Mouse (Mus musculus) right cerebral cortex, postnatal 14 days (tissue): Measurements from ENCODE around the gene Fars2.
A peak's percentile ranks its signal among the peaks of the same experiment; 100 is the strongest.

Source experiments
- DNase-seq: peaks from one replicate; pipeline ENCODE4 v3.0.0; 2022

Gene Fars2

GRCm38 (mm10) chr13:36722309-36722708 is 605.1 kb downstream of the Fars2 start:
- no peak for DNase-seq

GRCm38 (mm10) chr13:36723726-36724300 is 606.6 kb downstream of the Fars2 start:
- no peak for DNase-seq

GRCm38 (mm10) chr13:36724533-36725470 is 607.6 kb downstream of the Fars2 start:
- DNase-seq: peak; percentile 57

GRCm38 (mm10) chr13:36725881-36726280 is 608.7 kb downstream of the Fars2 start:
- DNase-seq: no peak

GRCm38 (mm10) chr13:36726551-36726950 is 609.3 kb downstream of the Fars2 start:
- no peak for DNase-seq

GRCm38 (mm10) chr13:36726951-36727778 is 610.0 kb downstream of the Fars2 start:
- peak; percentile 75 for DNase-seq

- no peak for DNase-seq
Measured at GRCm38 (mm10) chr13:36727779-36728470, 610.7 kb downstream of the Fars2 start.

- DNase-seq: no peak
Measured at GRCm38 (mm10) chr13:36728509-36728908, 611.3 kb downstream of the Fars2 start.

- DNase-seq: no peak
Measured at GRCm38 (mm10) chr13:36729731-36730340, 612.6 kb downstream of the Fars2 start.

- peak; percentile 29 for DNase-seq
Measured at GRCm38 (mm10) chr13:36730341-36730761, 613.1 kb downstream of the Fars2 start.

GRCm38 (mm10) chr13:36731016-36731930 is 614.1 kb downstream of the Fars2 start:
- DNase-seq: peak; percentile 36

- DNase-seq: no peak
Measured at GRCm38 (mm10) chr13:36731931-36732461, 614.8 kb downstream of the Fars2 start.

GRCm38 (mm10) chr13:36732891-36733490 is 615.8 kb downstream of the Fars2 start:
- DNase-seq: no peak

GRCm38 (mm10) chr13:36733566-36733965 is 616.4 kb downstream of the Fars2 start:
- no peak for DNase-seq

- DNase-seq: peak; percentile 28
Measured at GRCm38 (mm10) chr13:36733989-36734690, 616.9 kb downstream of the Fars2 start.

GRCm38 (mm10) chr13:36734731-36735571 is 617.7 kb downstream of the Fars2 start, which contains the start of gene Nrn1:
Gene Nrn1, minus strand, starts transcription at chr13:36735131.
- peak; percentile 55 for DNase-seq

- peak; percentile 67 for DNase-seq
Measured at GRCm38 (mm10) chr13:36735901-36736618, 618.8 kb downstream of the Fars2 start.

- DNase-seq: no peak
Measured at GRCm38 (mm10) chr13:36736619-36736996, 619.4 kb downstream of the Fars2 start.
